Mouse (Mus musculus) heart, postnatal 0 days (tissue): ENCODE data around the gene Gm20908. TPM values are rescaled to one million over a fixed set of nuclear protein-coding genes. Genes with fewer than 3 reads are reported as not detected.
"Not testable (repeated sequence)": the region's sequence is repeated elsewhere in the genome, so short reads cannot be mapped to it uniquely, and the experiment has no call there.

Experiments
- ATAC-seq: fragments of 200-750 bp; cut with Nextera tagmentation; 2 replicates; pipeline ENCODE4 v1.8.0; 2017; ENCODE audit warnings: low read depth, moderate number of reproducible peaks, moderate library complexity; ENCODE audit not compliant: insufficient read depth
- DNase-seq: peaks from one replicate; pipeline ENCODE4 v3.0.0-alpha.2; 2016; ENCODE audit warnings: low spot score
- H3K27ac ChIP-seq: fragments of 300-500 bp; sonication (generic); 2 replicates; pipeline ENCODE4 v1.5.1; 2014; ENCODE audit warnings: low read depth, mild to moderate bottlenecking
- H3K27me3 ChIP-seq: fragments of 300-500 bp; sonication (generic); 2 replicates; pipeline ENCODE4 v1.6.1; 2014; ENCODE audit warnings: low read length, mixed read lengths; ENCODE audit not compliant: control insufficient read depth, insufficient read depth
- H3K36me3 ChIP-seq: fragments of 300-500 bp; sonication (generic); replicated peaks from 2 replicates; pipeline ENCODE4 v1.6.1; 2014; ENCODE audit warnings: low read length, mixed read lengths; ENCODE audit not compliant: control insufficient read depth, insufficient read depth
- H3K4me1 ChIP-seq: fragments of 300-500 bp; sonication (generic); 2 replicates; pipeline ENCODE4 v1.6.1; 2014; ENCODE audit warnings: antibody characterized with exemption; ENCODE audit not compliant: control insufficient read depth, insufficient read depth
- H3K4me2 ChIP-seq: fragments of 300-500 bp; sonication (generic); 2 replicates; pipeline ENCODE4 v1.6.1; 2014; ENCODE audit warnings: low read depth, mild to moderate bottlenecking, low read length, moderate library complexity
- H3K4me3 ChIP-seq: fragments of 300-500 bp; sonication (generic); 2 replicates; pipeline ENCODE4 v1.5.1; 2014; ENCODE audit warnings: low read depth, low read length
- H3K9ac ChIP-seq: fragments of 300-500 bp; sonication (generic); replicated peaks from 2 replicates; pipeline ENCODE4 v1.6.1; 2014; ENCODE audit warnings: low read depth, low read length, mixed read lengths
- H3K9me3 ChIP-seq: fragments of 300-500 bp; sonication (generic); replicated peaks from 2 replicates; pipeline ENCODE4 v1.6.1; 2016; ENCODE audit warnings: low read length; ENCODE audit not compliant: control insufficient read depth
- WGBS: fragments of 180-500 bp; shearing (Covaris S2); extraction: QIAGEN DNeasy Blood & Tissue Kit; methylation state at CpG from one replicate; pipeline ENCODE4 v1.1.7; 2014; 5-methylcytosine and 5-hydroxymethylcytosine counted together
- polyA plus RNA-seq: library from polyadenylated mRNA; unstranded; fragments of >200 nt; fragmentation: Nextera tagmentation; extraction: Ambion mirVana; gene quantifications from 2 replicates; pipeline ENCODE4 v1.2.1, GENCODE M21; 2015
- total RNA-seq: library from RNA; depleted of rRNA; stranded (reverse); fragments of >200 nt; gene quantifications from 2 replicates; pipeline ENCODE4 v1.2.3, GENCODE M21; 2014; ENCODE audit warnings: low replicate concordance; rRNA removed

Gm20908 gene
- not detected in 2 replicates for total RNA-seq
- not detected in 2 replicates for polyA plus RNA-seq

GRCm38 (mm10) chrY:64472966-64473365 lies at the start of gene Gm20908:
TSS of gene Gm20908 (plus strand) at chrY:64473266.
- H3K9me3 ChIP-seq, H3K27ac ChIP-seq, H3K36me3 ChIP-seq, DNase-seq, H3K9ac ChIP-seq, H3K4me1 ChIP-seq, H3K4me2 ChIP-seq, H3K4me3 ChIP-seq, H3K27me3 ChIP-seq, ATAC-seq: not testable (repeated sequence)
- no CpG with 5 or more reads among the region's 6 CpGs for WGBS
